Mouse (Mus musculus) thymus, adult 18-20 months (tissue): ENCODE results near the gene Slc22a19.
"Not testable (repeated sequence)": the region's sequence is repeated elsewhere in the genome, so short reads cannot be mapped to it uniquely, and the experiment has no call there.

Source experiments
- DNase-seq, 2 experiments: peaks; one replicate each; pipeline ENCODE4 v3.0.0; 2022; ENCODE audit warnings: mixed read lengths in 2 of 2

Gene Slc22a19

GRCm38 (mm10) chr19:7711148-7711547 is at the start of gene Slc22a19:
Gene Slc22a19 (minus strand): TSS chr19:7711310.
- DNase-seq = no peak

- not testable (repeated sequence) for DNase-seq
Observed at GRCm38 (mm10) chr19:7753371-7753770, 42.3 kb upstream of the Slc22a19 start.

GRCm38 (mm10) chr19:7729543-7729942 is 18.4 kb upstream of the Slc22a19 start:
- no peak for DNase-seq

GRCm38 (mm10) chr19:7693104-7693503 is 18.0 kb downstream of the Slc22a19 start:
- not testable (repeated sequence) for DNase-seq

GRCm38 (mm10) chr19:7691259-7691658 is 19.9 kb downstream of the Slc22a19 start:
- DNase-seq = no peak

GRCm38 (mm10) chr19:7687988-7688387 is 23.1 kb downstream of the Slc22a19 start:
- no peak for DNase-seq

GRCm38 (mm10) chr19:7672033-7672432 is 39.1 kb downstream of the Slc22a19 start:
- DNase-seq = no peak

- DNase-seq = no peak
Observed at GRCm38 (mm10) chr19:7648913-7649666, 62.0 kb downstream of the Slc22a19 start.

GRCm38 (mm10) chr19:7633786-7634185 is 77.3 kb downstream of the Slc22a19 start:
- no peak for DNase-seq

- no peak for DNase-seq
Observed at GRCm38 (mm10) chr19:7633021-7633420, 78.1 kb downstream of the Slc22a19 start.
